Mouse (Mus musculus) myocyte (in vitro differentiated cells): ENCODE results near the gene A2ml1. TPM values are rescaled to one million over a fixed set of nuclear protein-coding genes. Genes with fewer than 3 reads are reported as not detected.

Experiments
- H3K27me3 ChIP-seq: one replicate; pipeline ENCODE4 v1.6.1; 2011; ENCODE audit not compliant: control insufficient read depth, insufficient read depth, insufficient read length
- H3K36me3 ChIP-seq: one replicate; pipeline ENCODE4 v1.6.1; 2011; ENCODE audit not compliant: control insufficient read depth, insufficient read depth
- H3K4me2 ChIP-seq: one replicate; pipeline ENCODE4 v1.6.1; 2011; ENCODE audit warnings: low read depth, control low read depth
- H3K4me3 ChIP-seq: one replicate; pipeline ENCODE4 v1.5.1; 2011; ENCODE audit warnings: mild to moderate bottlenecking, control low read depth, moderate library complexity
- H3K79me2 ChIP-seq: one replicate; pipeline ENCODE4 v1.6.1; 2011; ENCODE audit not compliant: control insufficient read depth, insufficient read depth
- H3ac ChIP-seq: one replicate; pipeline ENCODE4 v1.6.1; 2011; ENCODE audit not compliant: control insufficient read depth, insufficient read length
- CEBPB ChIP-seq: IDR thresholded peaks from 2 replicates; pipeline ENCODE4 v1.6.1; 2011; ENCODE audit warnings: mild to moderate bottlenecking, moderate library complexity; ENCODE audit not compliant: poor library complexity, insufficient read depth, severe bottlenecking
- E2F4 ChIP-seq: IDR thresholded peaks from one replicate; pipeline ENCODE4 v1.6.1; 2011; ENCODE audit warnings: mild to moderate bottlenecking, control low read depth, moderate library complexity; ENCODE audit not compliant: insufficient read depth
- MAX ChIP-seq: IDR thresholded peaks from one replicate; pipeline ENCODE4 v1.6.1; 2011; ENCODE audit warnings: low read depth, mild to moderate bottlenecking, control low read depth
- MYOD1 ChIP-seq, 3 experiments: IDR thresholded peaks; one replicate each; pipeline ENCODE4 v1.6.1; 2011; ENCODE audit warnings: control low read depth in 2 of 3, low read depth in 2 of 3, mild to moderate bottlenecking in 2 of 3, moderate library complexity in 1 of 3; ENCODE audit not compliant: insufficient read length in 2 of 3, control insufficient read depth in 1 of 3
- MYOG ChIP-seq, 3 experiments: IDR thresholded peaks; one replicate each; pipeline ENCODE4 v1.6.1; 2011; ENCODE audit warnings: control low read depth in 2 of 3, low read depth in 2 of 3, mild to moderate bottlenecking in 2 of 3; ENCODE audit not compliant: insufficient read length in 2 of 3, control insufficient read depth in 1 of 3, insufficient read depth in 1 of 3
- POLR2A ChIP-seq: IDR thresholded peaks from one replicate; pipeline ENCODE4 v1.6.1; 2011; ENCODE audit warnings: low read depth, mild to moderate bottlenecking, control low read depth, moderate library complexity; ENCODE audit not compliant: insufficient read length
- POLR2AphosphoS2 ChIP-seq: IDR thresholded peaks from one replicate; pipeline ENCODE4 v1.6.1; 2011; ENCODE audit warnings: low read depth, control low read depth; ENCODE audit not compliant: insufficient read length
- REST ChIP-seq: IDR thresholded peaks from one replicate; pipeline ENCODE4 v1.6.1; 2011; ENCODE audit warnings: mild to moderate bottlenecking, control low read depth, moderate library complexity; ENCODE audit not compliant: insufficient read depth, insufficient read length
- SRF ChIP-seq: IDR thresholded peaks from one replicate; pipeline ENCODE4 v1.6.1; 2011; ENCODE audit warnings: low read depth; ENCODE audit not compliant: control insufficient read depth, insufficient read length
- TCF12 ChIP-seq: IDR thresholded peaks from one replicate; pipeline ENCODE4 v1.6.1; 2011; ENCODE audit warnings: mild to moderate bottlenecking, control low read depth; ENCODE audit not compliant: poor library complexity, insufficient read depth, severe bottlenecking
- TCF3 ChIP-seq: IDR thresholded peaks from one replicate; pipeline ENCODE4 v1.6.1; 2011; ENCODE audit warnings: low read depth, control low read depth; ENCODE audit not compliant: insufficient read length
- USF1 ChIP-seq: IDR thresholded peaks from one replicate; pipeline ENCODE4 v1.6.1; 2011; ENCODE audit warnings: low read depth, mild to moderate bottlenecking, control low read depth, moderate library complexity
- polyA plus RNA-seq: library from polyadenylated mRNA; unstranded; fragments of >200 nt; fragmentation: generic; extraction: Trizol; gene quantifications from one replicate; pipeline ENCODE4 v1.2.1, GENCODE M21; 2012; ENCODE audit warnings: missing spikeins

A2ml1 gene
- polyA plus RNA-seq, 1 experiment = not detected

DNA sequence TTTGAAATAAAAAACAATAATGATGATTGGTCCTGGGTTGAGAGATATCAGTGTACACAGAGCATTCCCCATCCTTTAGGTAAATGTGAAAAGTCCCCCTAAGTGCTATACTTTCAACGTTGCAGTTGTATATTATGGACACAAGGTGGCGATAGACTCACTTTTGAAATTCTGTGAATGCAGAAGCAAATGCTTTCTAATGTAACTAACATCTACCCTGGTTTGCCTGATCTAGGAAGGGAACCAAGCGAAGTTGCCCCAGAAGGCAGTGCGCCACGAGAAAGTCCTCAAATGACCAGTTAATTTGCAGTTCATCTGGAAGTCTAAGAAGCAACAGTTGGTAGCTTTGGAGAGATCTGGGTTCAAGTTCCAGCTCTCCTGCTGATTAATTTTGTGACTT, 23.1 kb upstream of the A2ml1 start:
- H3K4me3 ChIP-seq = no peak overlapping the region
- no peaks in the 10 kb centered on the region for H3K27me3 ChIP-seq
- H3ac ChIP-seq = no peak overlapping the region
- no peak overlapping the region for H3K4me2 ChIP-seq
- no peaks in the 10 kb centered on the region for H3K36me3 ChIP-seq
- no peaks in the 10 kb centered on the region for H3K79me2 ChIP-seq
- TF ChIP-seq E2F4 (no peak), TCF12 (no peak), CEBPB (no peak), MYOG (IDR thresholded peaks at IDR 0.05; ENCODE audit: control insufficient read depth in 1 of 3, insufficient read depth in 1 of 3, insufficient read length in 2 of 3, low read depth in 2 of 3) (no peak), TCF3 (no peak), MAX (no peak), POLR2A (no peak), MYOD1 (IDR thresholded peaks at IDR 0.05; ENCODE audit: control insufficient read depth in 1 of 3, insufficient read length in 2 of 3, low read depth in 2 of 3) (no peak), USF1 (no peak), POLR2AphosphoS2 (no peak)

DNA sequence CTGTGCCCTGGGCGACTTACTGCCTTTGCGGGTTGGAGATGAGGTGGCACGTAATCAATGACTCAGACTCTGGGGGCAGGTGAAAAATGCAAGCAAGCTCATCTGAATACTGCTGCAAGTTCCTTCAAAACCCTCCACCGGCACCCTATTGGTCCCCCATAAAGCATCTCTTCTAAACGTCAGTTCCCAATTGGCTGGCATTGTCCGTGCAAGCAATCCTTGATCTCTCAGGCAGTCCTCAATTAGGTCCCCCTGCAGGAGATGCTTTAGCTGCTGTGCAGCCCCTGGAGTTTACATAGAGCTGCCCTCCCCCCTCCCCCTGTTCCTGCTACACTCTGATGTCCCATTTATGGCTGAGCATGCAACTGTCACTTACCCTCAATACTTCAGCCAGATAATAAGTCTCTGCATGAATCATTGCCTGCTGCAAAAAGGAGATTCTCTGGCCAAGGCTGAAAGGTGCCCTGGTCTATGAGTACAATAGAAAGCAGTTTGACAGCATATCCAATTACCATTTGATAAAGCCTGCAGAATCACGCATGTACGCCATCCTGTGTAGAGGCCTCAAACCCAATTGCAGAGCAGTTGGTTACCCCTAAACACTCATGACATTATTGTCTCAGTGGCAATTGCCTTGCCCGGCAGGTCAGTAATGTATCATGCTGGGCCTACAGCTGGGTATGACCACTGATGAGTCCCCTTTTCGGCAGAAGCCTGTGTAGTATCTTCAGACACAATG, 21.2 kb upstream of the A2ml1 start:
- H3K4me2 ChIP-seq = no peak overlapping the region
- no peaks in the 10 kb centered on the region for H3K27me3 ChIP-seq
- no peaks in the 10 kb centered on the region for H3K36me3 ChIP-seq
- no peak overlapping the region for H3K4me3 ChIP-seq
- TF ChIP-seq SRF (no peak), POLR2A (no peak), E2F4 (no peak)
- no peak overlapping the region for H3ac ChIP-seq
- H3K79me2 ChIP-seq = no peaks in the 10 kb centered on the region

DNA sequence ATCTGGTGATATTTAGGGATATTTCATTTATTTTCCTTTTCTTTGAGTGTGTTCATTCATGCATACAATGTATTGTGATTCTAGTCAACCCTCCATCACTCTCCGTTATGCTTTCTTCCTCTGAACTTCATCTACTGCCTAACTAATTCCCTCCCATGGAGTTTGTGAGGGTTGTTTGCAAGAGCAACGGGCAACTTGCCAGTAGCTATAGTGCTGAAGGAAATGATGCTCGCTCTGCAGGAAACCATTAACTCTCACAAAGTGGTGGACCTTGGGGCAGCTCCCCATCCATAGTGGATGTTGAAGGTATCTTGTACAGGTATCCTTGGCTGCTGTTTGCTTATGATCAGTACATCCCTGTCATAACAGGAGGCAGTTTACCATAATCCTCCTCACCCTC, 20.6 kb upstream of the A2ml1 start:
- Histone ChIP-seq H3K4me2 (no peak overlapping the region), H3ac (no peak overlapping the region), H3K4me3 (no peak overlapping the region), H3K79me2 (no peaks in the 10 kb centered on the region), H3K27me3 (no peaks in the 10 kb centered on the region), H3K36me3 (no peaks in the 10 kb centered on the region)
- TF ChIP-seq POLR2AphosphoS2 = no peak
- no peak for TF ChIP-seq TCF3

- Histone ChIP-seq H3K79me2 (no peaks in the 10 kb centered on the region), H3K4me3 (no peak overlapping the region), H3ac (no peak overlapping the region), H3K4me2 (no peak overlapping the region), H3K27me3 (no peaks in the 10 kb centered on the region), H3K36me3 (no peaks in the 10 kb centered on the region)
- no peak for TF ChIP-seq MAX
- TF ChIP-seq USF1 = no peak
- no peak for TF ChIP-seq MYOG (IDR thresholded peaks at IDR 0.05; ENCODE audit: control insufficient read depth in 1 of 3, insufficient read depth in 1 of 3, insufficient read length in 2 of 3, low read depth in 2 of 3)
- no peak for TF ChIP-seq CEBPB
- no peak for TF ChIP-seq TCF12
- no peak for TF ChIP-seq E2F4
- no peak for TF ChIP-seq POLR2A
- no peak for TF ChIP-seq MYOD1 (IDR thresholded peaks at IDR 0.05; ENCODE audit: control insufficient read depth in 1 of 3, insufficient read length in 2 of 3, low read depth in 2 of 3)
- no peak for TF ChIP-seq TCF3
- no peak for TF ChIP-seq REST
- no peak for TF ChIP-seq POLR2AphosphoS2
- no peak for TF ChIP-seq SRF
Observed at GRCm38 (mm10) chr6:128599555-128599954, 18.1 kb upstream of the A2ml1 start.

- no peaks in the 10 kb centered on the region for H3K36me3 ChIP-seq
- no peak overlapping the region for H3ac ChIP-seq
- no peaks in the 10 kb centered on the region for H3K27me3 ChIP-seq
- no peak overlapping the region for H3K4me2 ChIP-seq
- H3K4me3 ChIP-seq = no peak overlapping the region
- no peaks in the 10 kb centered on the region for H3K79me2 ChIP-seq
- TF ChIP-seq E2F4 (no peak), CEBPB (no peak), USF1 (no peak), TCF3 (no peak), POLR2AphosphoS2 (no peak), SRF (no peak), POLR2A (no peak), MYOG (IDR thresholded peaks at IDR 0.05; ENCODE audit: control insufficient read depth in 1 of 3, insufficient read depth in 1 of 3, insufficient read length in 2 of 3, low read depth in 2 of 3) (no peak), MAX (no peak), REST (no peak), MYOD1 (IDR thresholded peaks at IDR 0.05; ENCODE audit: control insufficient read depth in 1 of 3, insufficient read length in 2 of 3, low read depth in 2 of 3) (no peak), TCF12 (no peak)
Observed at GRCm38 (mm10) chr6:128598256-128599047, 17.0 kb upstream of the A2ml1 start.
